Mouse (Mus musculus): ENCODE results near the gene Dock8. TPM values are rescaled to one million over a fixed set of nuclear protein-coding genes. Genes with fewer than 3 reads are reported as not detected.

Dock8 gene
- polyA plus RNA-seq, 1 experiment from 2014 or later: 0.56 TPM

GRCm38 (mm10) chr19:25200081-25200860 lies 200.9 kb downstream of the Dock8 start:
- Histone ChIP-seq H3K4me3 (replicated peaks; ENCODE audit: low read length) (no peak overlapping the region), H3K9me3 (ENCODE audit: control insufficient read depth, low read length) (no peaks in the 10 kb centered on the region), H3K36me3 (ENCODE audit: control insufficient read depth, insufficient read depth) (no peaks in the 10 kb centered on the region), H3K27ac (ENCODE audit: low read length) (no peak overlapping the region), H3K9ac (replicated peaks; ENCODE audit: low read depth, low read length) (no peak overlapping the region), H3K27me3 (replicated peaks; ENCODE audit: control insufficient read depth, insufficient read depth, low read length) (no peaks in the 10 kb centered on the region), H3K4me2 (ENCODE audit: low read length) (no peak overlapping the region), H3K4me1 (replicated peaks; ENCODE audit: control insufficient read depth, insufficient read depth, low read length) (no peaks in the 10 kb centered on the region)
- 77% methylated on average over 13 of the region's 13 CpGs for WGBS
- no peak for ATAC-seq

GRCm38 (mm10) chr19:25203077-25203476 lies 203.7 kb downstream of the Dock8 start:
- Histone ChIP-seq H3K9me3 (ENCODE audit: control insufficient read depth, low read length) (no peaks in the 10 kb centered on the region), H3K27me3 (replicated peaks; ENCODE audit: control insufficient read depth, insufficient read depth, low read length) (no peaks in the 10 kb centered on the region)
- 82% methylated on average over 12 of the region's 12 CpGs for WGBS

GRCm38 (mm10) chr19:25206969-25207368 lies 207.6 kb downstream of the Dock8 start:
- Histone ChIP-seq H3K27ac (ENCODE audit: low read length) (no peak overlapping the region), H3K4me1 (replicated peaks; ENCODE audit: control insufficient read depth, insufficient read depth, low read length) (peaks cover 8% of the 10 kb centered on the region), H3K36me3 (ENCODE audit: control insufficient read depth, insufficient read depth) (no peaks in the 10 kb centered on the region), H3K9me3 (ENCODE audit: control insufficient read depth, low read length) (no peaks in the 10 kb centered on the region), H3K27me3 (replicated peaks; ENCODE audit: control insufficient read depth, insufficient read depth, low read length) (no peaks in the 10 kb centered on the region), H3K9ac (replicated peaks; ENCODE audit: low read depth, low read length) (no peak overlapping the region), H3K4me2 (ENCODE audit: low read length) (no peak overlapping the region), H3K4me3 (replicated peaks; ENCODE audit: low read length) (no peak overlapping the region)
- WGBS: 63% methylated on average over 12 of the region's 12 CpGs
- no peak for ATAC-seq

More at GRCm38 (mm10) chr19:25203077-25203476, 203.7 kb downstream of the Dock8 start:
- no peak for ATAC-seq
- Histone ChIP-seq H3K27ac (ENCODE audit: low read length) (no peak overlapping the region), H3K4me1 (replicated peaks; ENCODE audit: control insufficient read depth, insufficient read depth, low read length) (peaks cover 4% of the 10 kb centered on the region), H3K9ac (replicated peaks; ENCODE audit: low read depth, low read length) (no peak overlapping the region), H3K36me3 (ENCODE audit: control insufficient read depth, insufficient read depth) (no peaks in the 10 kb centered on the region), H3K4me2 (ENCODE audit: low read length) (no peak overlapping the region), H3K4me3 (replicated peaks; ENCODE audit: low read length) (no peak overlapping the region)

- Histone ChIP-seq H3K4me3 (replicated peaks; ENCODE audit: low read length) (peak overlapping the region; percentile 15), H3K27ac (ENCODE audit: low read length) (no peak overlapping the region), H3K36me3 (ENCODE audit: control insufficient read depth, insufficient read depth) (no peaks in the 10 kb centered on the region), H3K4me1 (replicated peaks; ENCODE audit: control insufficient read depth, insufficient read depth, low read length) (peaks cover 8% of the 10 kb centered on the region), H3K9me3 (ENCODE audit: control insufficient read depth, low read length) (peaks cover 4% of the 10 kb centered on the region; the same call in 1 of the 2 replicates), H3K27me3 (replicated peaks; ENCODE audit: control insufficient read depth, insufficient read depth, low read length) (no peaks in the 10 kb centered on the region), H3K9ac (replicated peaks; ENCODE audit: low read depth, low read length) (0 out of 2 replicates have a peak overlapping the region, but pooled peaks have one; percentile 29), H3K4me2 (ENCODE audit: low read length) (peak overlapping the region; percentile 42)
- ATAC-seq: peak; percentile 65; the same call in 1 of the 2 replicates
- 5% methylated on average over 23 of the region's 23 CpGs for WGBS
Observed at GRCm38 (mm10) chr19:25207731-25208361, 208.5 kb downstream of the Dock8 start.

GRCm38 (mm10) chr19:25208596-25209110 lies 209.3 kb downstream of the Dock8 start:
- Histone ChIP-seq H3K9ac (replicated peaks; ENCODE audit: low read depth, low read length) (no peak overlapping the region), H3K4me1 (replicated peaks; ENCODE audit: control insufficient read depth, insufficient read depth, low read length) (peaks cover 8% of the 10 kb centered on the region), H3K36me3 (ENCODE audit: control insufficient read depth, insufficient read depth) (no peaks in the 10 kb centered on the region), H3K27ac (ENCODE audit: low read length) (no peak overlapping the region), H3K27me3 (replicated peaks; ENCODE audit: control insufficient read depth, insufficient read depth, low read length) (no peaks in the 10 kb centered on the region), H3K9me3 (ENCODE audit: control insufficient read depth, low read length) (peaks cover 5% of the 10 kb centered on the region; the same call in 1 of the 2 replicates), H3K4me2 (ENCODE audit: low read length) (no peak overlapping the region; the same call in 1 of the 2 replicates), H3K4me3 (replicated peaks; ENCODE audit: low read length) (no peak overlapping the region)
- WGBS: 63% methylated on average over 11 of the region's 11 CpGs
- ATAC-seq: no peak

- Histone ChIP-seq H3K4me3 (replicated peaks; ENCODE audit: low read length) (no peak overlapping the region), H3K9me3 (ENCODE audit: control insufficient read depth, low read length) (no peaks in the 10 kb centered on the region), H3K36me3 (ENCODE audit: control insufficient read depth, insufficient read depth) (no peaks in the 10 kb centered on the region), H3K27me3 (replicated peaks; ENCODE audit: control insufficient read depth, insufficient read depth, low read length) (no peaks in the 10 kb centered on the region), H3K4me2 (ENCODE audit: low read length) (no peak overlapping the region), H3K27ac (ENCODE audit: low read length) (no peak overlapping the region), H3K4me1 (replicated peaks; ENCODE audit: control insufficient read depth, insufficient read depth, low read length) (no peaks in the 10 kb centered on the region), H3K9ac (replicated peaks; ENCODE audit: low read depth, low read length) (no peak overlapping the region)
- no peak for ATAC-seq
- 80% methylated on average over 2 of the region's 2 CpGs for WGBS
Observed at GRCm38 (mm10) chr19:25220611-25221010, 221.3 kb downstream of the Dock8 start.

- no peak overlapping the region for H3K9ac ChIP-seq (replicated peaks; ENCODE audit: low read depth, low read length)
- no peaks in the 10 kb centered on the region for H3K36me3 ChIP-seq (ENCODE audit: control insufficient read depth, insufficient read depth)
- H3K4me3 ChIP-seq (replicated peaks; ENCODE audit: low read length): no peak overlapping the region
- no peaks in the 10 kb centered on the region for H3K27me3 ChIP-seq (replicated peaks; ENCODE audit: control insufficient read depth, insufficient read depth, low read length)
- 69% methylated on average over 9 of the region's 9 CpGs for WGBS
- H3K4me1 ChIP-seq (replicated peaks; ENCODE audit: control insufficient read depth, insufficient read depth, low read length): no peaks in the 10 kb centered on the region
- no peak overlapping the region for H3K4me2 ChIP-seq (ENCODE audit: low read length)
- no peak overlapping the region for H3K27ac ChIP-seq (ENCODE audit: low read length)
- ATAC-seq: no peak
- no peaks in the 10 kb centered on the region for H3K9me3 ChIP-seq (ENCODE audit: control insufficient read depth, low read length)
Observed at GRCm38 (mm10) chr19:25221964-25222640, 222.8 kb downstream of the Dock8 start.

- Histone ChIP-seq H3K4me2 (ENCODE audit: low read length) (no peak overlapping the region), H3K27me3 (replicated peaks; ENCODE audit: control insufficient read depth, insufficient read depth, low read length) (0 out of 2 replicates have a peak, but pooled peaks cover 4% of the 10 kb centered on the region), H3K9me3 (ENCODE audit: control insufficient read depth, low read length) (no peaks in the 10 kb centered on the region), H3K4me3 (replicated peaks; ENCODE audit: low read length) (no peak overlapping the region), H3K27ac (ENCODE audit: low read length) (no peak overlapping the region), H3K36me3 (ENCODE audit: control insufficient read depth, insufficient read depth) (no peaks in the 10 kb centered on the region), H3K9ac (replicated peaks; ENCODE audit: low read depth, low read length) (no peak overlapping the region), H3K4me1 (replicated peaks; ENCODE audit: control insufficient read depth, insufficient read depth, low read length) (no peaks in the 10 kb centered on the region)
- no peak for ATAC-seq
- 82% methylated on average over 4 of the region's 4 CpGs for WGBS
Observed at GRCm38 (mm10) chr19:25230058-25230974, 231.0 kb downstream of the Dock8 start.
